In the genomic region with DNA sequence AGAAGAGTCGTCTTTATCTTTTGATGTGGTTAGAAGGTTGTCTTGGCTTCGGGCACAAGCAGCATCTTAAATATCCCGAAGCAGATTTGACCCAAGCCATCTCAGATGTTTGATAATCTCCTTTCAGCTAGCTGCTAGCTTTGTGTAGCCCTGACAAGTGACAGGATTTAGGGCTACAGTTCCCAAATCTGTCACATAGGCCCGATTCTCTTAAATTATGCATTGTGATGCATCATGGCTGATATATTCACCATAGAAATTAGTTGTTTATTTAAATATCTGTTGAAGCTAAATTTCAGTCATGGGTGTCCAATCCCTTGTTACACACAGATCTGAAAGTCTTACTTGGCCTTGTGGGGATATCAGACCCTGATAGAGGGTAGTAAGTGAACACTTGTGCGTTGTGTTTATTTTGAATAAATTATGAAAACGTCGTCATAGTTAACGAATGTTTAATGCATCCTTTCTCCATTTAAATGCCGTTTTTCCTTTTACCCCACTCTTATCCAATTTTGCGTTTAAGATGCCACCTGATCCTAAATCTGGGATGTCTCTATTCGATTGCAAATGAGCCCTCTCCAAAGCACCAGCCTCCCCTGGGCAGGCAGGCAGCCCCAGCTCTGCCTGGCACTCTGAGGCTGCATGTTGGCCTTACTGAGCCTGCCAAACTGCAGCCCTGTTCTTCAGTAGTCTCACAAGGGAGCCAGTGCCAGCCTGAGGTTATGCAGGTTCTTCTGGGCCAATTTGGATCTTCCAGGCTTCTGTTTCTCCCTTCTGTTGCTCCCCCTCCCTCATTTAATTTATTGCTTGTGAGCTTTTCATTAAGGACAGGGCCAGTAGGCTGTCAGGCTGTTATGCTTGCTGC, we compare ENCODE assay signal across 10 mouse cellular contexts.
DNase-seq lines count a peak whose midpoint lies in the region; ATAC-seq and TF ChIP-seq lines count a peak whose summit lies in the region.
"Had no signal": no experiment of that assay in that cellular context is flagged by ENCODE, and none has a peak within 500 bp of the region (broad histone marks: within the 10 kb centered on the region; RNA-seq: fewer than 3 reads in every experiment).

No protein-coding gene starts in this region.

- H3K36me3 ChIP-seq in midbrain, embryonic 16.5 days (ENCODE audit: control insufficient read depth, insufficient read depth, low read length), result 0 out of 2 replicates have a peak, but pooled peaks cover 4% of the 10 kb centered on the region
- H3K36me3 ChIP-seq in thymus, adult 2 months (ENCODE audit: control insufficient read depth, insufficient read depth, low read length), result no peaks in the 10 kb centered on the region

- no peak for DNase-seq in frontal cortex, postnatal 25 days (ENCODE audit: low spot score in 2 of 2)
- DNase-seq in cerebellum, adult 9-10 months, result peak; percentile 6
- peak; percentile 37 to 53 for DNase-seq in layer of hippocampus, adult 2 months (ENCODE audit: low spot score in 2 of 2)
- no peak for DNase-seq in thymus, adult 2 months
- no peak for DNase-seq in kidney, postnatal 10 days
- DNase-seq: lung, embryonic 14.5 days had no signal

- no peak for TF ChIP-seq CTCF in layer of hippocampus, adult 2 months (conservative IDR thresholded peaks at IDR 0.05)
- TF ChIP-seq CTCF in thymus, adult 2 months (IDR thresholded peaks at IDR 0.05; ENCODE audit: borderline replicate concordance, control insufficient read depth, extremely low read depth, insufficient read depth, low read length, poor library complexity), result no peak

- peaks cover 9% of the 10 kb centered on the region for H3K4me1 ChIP-seq in midbrain, embryonic 16.5 days (ENCODE audit: control insufficient read depth, insufficient read depth, low read length)
- no peaks in the 10 kb centered on the region for H3K4me1 ChIP-seq in thymus, adult 2 months (replicated peaks; ENCODE audit: control insufficient read depth, insufficient read depth, low read length)
- H3K4me1 ChIP-seq: embryonic facial prominence, embryonic 15.5 days had no signal

- H3K27ac ChIP-seq in layer of hippocampus, adult 2 months, result peak overlapping the region; percentile 75
- peak overlapping the region; percentile 47; the same call in 1 of the 2 replicates for H3K27ac ChIP-seq in midbrain, embryonic 16.5 days (ENCODE audit: low read length)
- no peak overlapping the region for H3K27ac ChIP-seq in thymus, adult 2 months (ENCODE audit: control insufficient read depth, insufficient read depth, low read length)
- H3K27ac ChIP-seq: embryonic facial prominence, embryonic 15.5 days had no signal

- H3K4me2 ChIP-seq in midbrain, embryonic 16.5 days (ENCODE audit: low read length), result no peak overlapping the region
- H3K4me2 ChIP-seq: embryonic facial prominence, embryonic 15.5 days; lung, embryonic 14.5 days had no signal

- TF ChIP-seq POLR2A in thymus, adult 2 months (IDR thresholded peaks at IDR 0.05; ENCODE audit: control insufficient read depth, extremely low read depth, insufficient read depth, low read length, poor library complexity), result no peak

- H3K9ac ChIP-seq in midbrain, embryonic 16.5 days (ENCODE audit: low read depth, low read length), result no peak overlapping the region
- H3K9ac ChIP-seq: embryonic facial prominence, embryonic 15.5 days; lung, embryonic 14.5 days had no signal

- no peaks in the 10 kb centered on the region for H3K27me3 ChIP-seq in midbrain, embryonic 16.5 days (ENCODE audit: control insufficient read depth, insufficient read depth, low read depth, low read length)
- H3K27me3 ChIP-seq in thymus, adult 2 months (ENCODE audit: control insufficient read depth, insufficient read depth, low read length), result no peaks in the 10 kb centered on the region
- H3K27me3 ChIP-seq: embryonic facial prominence, embryonic 15.5 days had no signal

- 22% methylated on average over 11 of the region's 11 CpGs for WGBS in midbrain, embryonic 16.5 days
- WGBS in thymus, adult 2 months, result 86% methylated on average over 11 of the region's 11 CpGs

- H3K4me3 ChIP-seq in layer of hippocampus, adult 2 months, result no peak overlapping the region
- H3K4me3 ChIP-seq in midbrain, embryonic 16.5 days (ENCODE audit: low read depth, low read length), result no peak overlapping the region
- no peak overlapping the region for H3K4me3 ChIP-seq in thymus, adult 2 months (ENCODE audit: control insufficient read depth, insufficient read depth, low read length)
- H3K4me3 ChIP-seq: embryonic facial prominence, embryonic 15.5 days had no signal

- no peaks in the 10 kb centered on the region for H3K9me3 ChIP-seq in midbrain, embryonic 16.5 days (replicated peaks; ENCODE audit: control insufficient read depth, low read length, poor library complexity, severe bottlenecking)
- H3K9me3 ChIP-seq: embryonic facial prominence, embryonic 15.5 days had no signal

- ATAC-seq in frontal cortex, adult (ENCODE audit: low TSS enrichment), result peak; percentile 69
- ATAC-seq in midbrain, embryonic 16.5 days, result peak; percentile 90
- no peak for ATAC-seq in CD4-positive, CD25-positive, alpha-beta regulatory T cell, adult 4 months

Comparison
In these comparisons a context has a peak if more than half of its experiments do, and no peak if none do; other contexts are left out.
1. DNase-seq: peak in cerebellum, adult 9-10 months (single experiment) and layer of hippocampus, adult 2 months (2 of 2); none in frontal cortex, postnatal 25 days (0 of 2), thymus, adult 2 months (single experiment) and kidney, postnatal 10 days (single experiment).